ENCODE assay signal across 8 mouse cellular contexts in the genomic region with DNA sequence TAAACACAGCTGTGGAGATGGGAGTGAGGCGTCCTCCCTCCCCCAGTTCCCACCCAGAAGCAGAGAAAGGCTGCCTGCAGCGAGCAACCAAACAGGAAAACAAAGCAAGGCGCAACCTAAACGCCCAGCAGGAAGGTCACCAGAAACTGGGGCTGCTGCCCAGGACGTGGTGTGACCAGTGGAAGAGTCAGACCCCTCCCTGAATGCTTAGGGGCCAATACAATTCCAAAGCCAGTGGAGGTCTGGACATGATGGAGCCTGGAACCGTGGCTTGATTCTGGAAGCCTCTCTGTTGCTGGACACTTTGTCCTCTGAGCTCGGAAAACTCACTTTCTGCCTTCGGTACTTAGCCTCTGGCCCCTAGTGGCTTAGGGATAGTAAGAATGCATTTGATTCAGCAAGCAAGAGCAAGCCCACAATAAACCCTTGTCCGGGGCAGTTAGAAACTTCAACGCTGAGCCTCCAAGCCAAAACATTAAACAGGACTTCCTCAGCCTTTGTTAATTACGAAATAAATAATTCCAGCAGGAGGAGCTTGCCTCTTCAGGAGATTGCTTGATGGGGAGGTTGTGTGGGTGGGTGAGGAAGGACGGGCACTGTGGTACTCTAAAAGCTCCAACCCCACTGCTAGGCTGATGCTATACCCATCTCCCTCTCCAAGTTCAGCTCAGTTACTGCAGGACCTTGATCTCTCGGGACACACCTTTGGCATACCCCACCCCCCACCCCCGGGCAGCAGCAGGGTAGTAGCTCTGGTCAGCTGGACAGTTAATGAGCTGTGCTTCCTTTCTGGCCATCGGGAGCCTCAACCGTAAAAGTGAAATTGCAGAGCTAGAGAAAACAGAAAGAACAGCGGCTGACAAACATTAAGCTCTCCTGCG. TPM values are rescaled to one million over a fixed set of nuclear protein-coding genes. Genes with fewer than 3 reads are reported as not detected.
DNase-seq lines count a peak whose midpoint lies in the region; ATAC-seq and TF ChIP-seq lines count a peak whose summit lies in the region.

No protein-coding gene starts in this region.

- ATAC-seq in heart, embryonic 11.5 days (replicated peaks; ENCODE audit: insufficient number of reproducible peaks, low FRiP score, low TSS enrichment) = 0 out of 2 replicates have a peak, but pooled peaks have one; percentile 27
- peak; percentile 65 for ATAC-seq in lung, embryonic 16.5 days (ENCODE audit: low read depth)

- 0 out of 2 replicates have a peak overlapping the region, but pooled peaks have one; percentile 8 for H3K4me3 ChIP-seq in heart, embryonic 11.5 days (ENCODE audit: low read depth, low read length)
- H3K4me3 ChIP-seq in lung, embryonic 16.5 days (ENCODE audit: low read length) = peak overlapping the region; percentile 29
- H3K4me3 ChIP-seq in small intestine, adult 2 months (ENCODE audit: low read depth, low read length) = peak overlapping the region; percentile 41

- peak overlapping the region; percentile 53 for H3K4me2 ChIP-seq in heart, embryonic 11.5 days
- H3K4me2 ChIP-seq in lung, embryonic 16.5 days (ENCODE audit: low read depth, low read length) = peak overlapping the region; percentile 53

- TF ChIP-seq CTCF in small intestine, adult 2 months (IDR thresholded peaks at IDR 0.05; ENCODE audit: extremely low read depth, insufficient read length, insufficient replicate concordance, low read depth, low read length) = no peak

- H3K36me3 ChIP-seq in heart, embryonic 11.5 days (ENCODE audit: control insufficient read depth, insufficient read depth, low read length) = no peaks in the 10 kb centered on the region
- H3K36me3 ChIP-seq in lung, embryonic 16.5 days (ENCODE audit: control insufficient read depth, insufficient read depth, low read length) = no peaks in the 10 kb centered on the region
- no peaks in the 10 kb centered on the region for H3K36me3 ChIP-seq in small intestine, adult 2 months (ENCODE audit: control insufficient read depth, insufficient read depth, low read length)

- peak; percentile 9 to 44 for DNase-seq in layer of hippocampus, adult 18-20 months (ENCODE audit: low spot score in 2 of 2)
- no peak for DNase-seq in layer of hippocampus, adult 9-10 months (ENCODE audit: low spot score)
- peak; percentile 67 for DNase-seq in embryo, embryonic 9.5 days (ENCODE audit: extremely low spot score)
- peak; percentile 82 for DNase-seq in kidney, adult 9 months
- DNase-seq in thymus, postnatal 10 days (ENCODE audit: low spot score in 2 of 2) = no peak

- H3K9ac ChIP-seq in heart, embryonic 11.5 days (ENCODE audit: low read depth, low read length) = peak overlapping the region; percentile 16
- H3K9ac ChIP-seq in lung, embryonic 16.5 days (ENCODE audit: low read length) = peak overlapping the region; percentile 62

- peak overlapping the region; percentile 92 for H3K27ac ChIP-seq in heart, embryonic 11.5 days (ENCODE audit: low read depth, low read length)
- H3K27ac ChIP-seq in lung, embryonic 16.5 days (ENCODE audit: low read length) = peak overlapping the region; percentile 96
- H3K27ac ChIP-seq in small intestine, adult 2 months (ENCODE audit: insufficient read depth, low read depth, low read length) = peak overlapping the region; percentile 79

- TF ChIP-seq POLR2A in small intestine, adult 2 months (IDR thresholded peaks at IDR 0.05; ENCODE audit: low read depth, low read length) = no peak

- no peaks in the 10 kb centered on the region for H3K9me3 ChIP-seq in heart, embryonic 11.5 days (replicated peaks; ENCODE audit: control insufficient read depth, low read length)
- no peaks in the 10 kb centered on the region for H3K9me3 ChIP-seq in lung, embryonic 16.5 days (ENCODE audit: control insufficient read depth, low read length)

- 9% methylated on average over 18 of the region's 18 CpGs for WGBS in heart, embryonic 11.5 days (ENCODE audit: insufficient replicate concordance)
- WGBS in lung, embryonic 16.5 days = 5% methylated on average over 18 of the region's 18 CpGs
- WGBS in small intestine, adult 2 months = 17% methylated on average over 18 of the region's 18 CpGs

- H3K27me3 ChIP-seq in heart, embryonic 11.5 days (ENCODE audit: control insufficient read depth, insufficient read depth, low read length) = 0 out of 2 replicates have a peak, but pooled peaks cover 4% of the 10 kb centered on the region
- no peaks in the 10 kb centered on the region for H3K27me3 ChIP-seq in lung, embryonic 16.5 days (ENCODE audit: control insufficient read depth, insufficient read depth, low read depth, low read length)
- no peaks in the 10 kb centered on the region for H3K27me3 ChIP-seq in small intestine, adult 2 months (ENCODE audit: control insufficient read depth, insufficient read depth, low read length)

- H3K4me1 ChIP-seq in heart, embryonic 11.5 days (ENCODE audit: control insufficient read depth, insufficient read depth, low read length) = peaks cover 8% of the 10 kb centered on the region
- H3K4me1 ChIP-seq in lung, embryonic 16.5 days (replicated peaks; ENCODE audit: control insufficient read depth, insufficient read depth, low read length) = peaks cover 28% of the 10 kb centered on the region
- H3K4me1 ChIP-seq in small intestine, adult 2 months (ENCODE audit: control insufficient read depth, insufficient read depth, insufficient read length, low read length) = peaks cover 11% of the 10 kb centered on the region

RNA-seq across cellular contexts. Expression of a gene that starts 5.0 kb away (rescaled TPM):
- total RNA-seq in layer of hippocampus, adult 18-20 months (2021) = 10 to 100 TPM; 79.0 to 84.0 TPM
- 10.2 and 12.7 TPM in 2 replicates for polyA plus RNA-seq in heart, embryonic 11.5 days (2014; fragmentation: Nextera tagmentation; extraction: Ambion mirVana)
- polyA plus RNA-seq in lung, embryonic 16.5 days (2015; fragmentation: Nextera tagmentation; extraction: Ambion mirVana) = 19.4 and 20.8 TPM in 2 replicates
- 7.9 and 20.0 TPM in 2 replicates for polyA plus RNA-seq in small intestine, adult 2 months (2012; rRNA removed)

RNA-seq across cellular contexts. Expression of a gene that starts 14.6 kb away (rescaled TPM):
- total RNA-seq in layer of hippocampus, adult 18-20 months (2021) = 10 to 100 TPM; 62.2 to 72.8 TPM
- 230 and 232 TPM in 2 replicates for polyA plus RNA-seq in heart, embryonic 11.5 days (2014; fragmentation: Nextera tagmentation; extraction: Ambion mirVana)
- 312 and 337 TPM in 2 replicates for polyA plus RNA-seq in lung, embryonic 16.5 days (2015; fragmentation: Nextera tagmentation; extraction: Ambion mirVana)
- 15.1 and 25.8 TPM in 2 replicates for polyA plus RNA-seq in small intestine, adult 2 months (2012; rRNA removed)

RNA-seq across cellular contexts. Expression of a gene that starts 22.3 kb away (rescaled TPM):
- 10 to 100 TPM; 61.8 to 65.6 TPM for total RNA-seq in layer of hippocampus, adult 18-20 months (2021)
- polyA plus RNA-seq in heart, embryonic 11.5 days (2014; fragmentation: Nextera tagmentation; extraction: Ambion mirVana) = 126 and 128 TPM in 2 replicates
- polyA plus RNA-seq in lung, embryonic 16.5 days (2015; fragmentation: Nextera tagmentation; extraction: Ambion mirVana) = 132 and 135 TPM in 2 replicates
- polyA plus RNA-seq in small intestine, adult 2 months (2012; rRNA removed) = 28.9 and 64.8 TPM in 2 replicates

RNA-seq across cellular contexts. Expression of a gene that starts 29.1 kb away (rescaled TPM):
- total RNA-seq in layer of hippocampus, adult 18-20 months (2021) = 10 to 100 TPM in 1 of 2 experiments, 1 to 10 TPM in 1; 9.8 to 10.4 TPM
- 11.1 and 13.7 TPM in 2 replicates for polyA plus RNA-seq in heart, embryonic 11.5 days (2014; fragmentation: Nextera tagmentation; extraction: Ambion mirVana)
- polyA plus RNA-seq in lung, embryonic 16.5 days (2015; fragmentation: Nextera tagmentation; extraction: Ambion mirVana) = 5.3 and 5.8 TPM in 2 replicates
- polyA plus RNA-seq in small intestine, adult 2 months (2012; rRNA removed) = 3.0 and 7.9 TPM in 2 replicates

RNA-seq across cellular contexts. Expression of a gene that starts 47.6 kb away (rescaled TPM):
- total RNA-seq in layer of hippocampus, adult 18-20 months (2021) = under 1 TPM; 0.30 to 0.47 TPM
- polyA plus RNA-seq in heart, embryonic 11.5 days (2014; fragmentation: Nextera tagmentation; extraction: Ambion mirVana) = 1.1 TPM in 2 replicates
- polyA plus RNA-seq in lung, embryonic 16.5 days (2015; fragmentation: Nextera tagmentation; extraction: Ambion mirVana) = 1.9 and 3.2 TPM in 2 replicates
- 0.09 and 0.20 TPM in 2 replicates for polyA plus RNA-seq in small intestine, adult 2 months (2012; rRNA removed)

Comparison
In these comparisons a context has a peak if more than half of its experiments do, and no peak if none do; other contexts are left out.
1. DNase-seq: peak in layer of hippocampus, adult 18-20 months (2 of 2), embryo, embryonic 9.5 days (single experiment) and kidney, adult 9 months (single experiment); none in layer of hippocampus, adult 9-10 months (single experiment) and thymus, postnatal 10 days (0 of 2).
2. Peak in every context shown above with its lines, with median percentiles within 50 percentile points of each other: H3K27ac ChIP-seq and H3K4me3 ChIP-seq.